In genomic region chr4:118500792-118501191, GRCm38 (mm10) we compare ENCODE assay signal across 21 mouse cellular contexts. TPM values are rescaled to one million over a fixed set of nuclear protein-coding genes. Genes with fewer than 3 reads are reported as not detected.
DNase-seq lines count a peak whose midpoint lies in the region; ATAC-seq lines count a peak whose summit lies in the region.
"Had no signal": no experiment of that assay in that cellular context is flagged by ENCODE, and none has a peak within 500 bp of the region (broad histone marks: within the 10 kb centered on the region; RNA-seq: fewer than 3 reads in every experiment).

No protein-coding gene starts in this region.

- no peaks in the 10 kb centered on the region for H3K36me3 ChIP-seq in kidney, embryonic 14.5 days (ENCODE audit: control insufficient read depth, insufficient read depth, low read length)
- H3K36me3 ChIP-seq: heart, embryonic 15.5 days; liver, embryonic 15.5 days; neural tube, embryonic 15.5 days had no signal

- DNase-seq in kidney, adult 11 months = peak; percentile 59
- DNase-seq in lung, adult 18-20 months = peak; percentile 16 to 33
- DNase-seq in lung, postnatal 4 days = no peak
- DNase-seq in kidney, adult 9 months = peak; percentile 68
- DNase-seq in kidney, postnatal 25 days = peak; percentile 60 to 82
- no peak for DNase-seq in cerebellum, adult 9-11 months
- DNase-seq: cerebellum, adult 8-10 months; right cerebral cortex, postnatal 4 days; thymus, postnatal 14 days had no signal

- H3K9ac ChIP-seq in kidney, embryonic 14.5 days (ENCODE audit: low read depth, low read length) = no peak overlapping the region
- H3K9ac ChIP-seq: heart, embryonic 15.5 days; hindbrain, embryonic 14.5 days; liver, embryonic 15.5 days; neural tube, embryonic 15.5 days had no signal

- no peak overlapping the region for H3K4me2 ChIP-seq in kidney, embryonic 14.5 days (replicated peaks; ENCODE audit: low read depth, low read length)
- H3K4me2 ChIP-seq: heart, embryonic 15.5 days; hindbrain, embryonic 14.5 days; liver, embryonic 15.5 days; midbrain, embryonic 11.5 days; neural tube, embryonic 15.5 days had no signal

- no peak overlapping the region for H3K4me3 ChIP-seq in kidney, embryonic 14.5 days (ENCODE audit: low read length)
- H3K4me3 ChIP-seq: heart, embryonic 15.5 days; liver, embryonic 15.5 days; neural tube, embryonic 15.5 days had no signal

- no peaks in the 10 kb centered on the region for H3K9me3 ChIP-seq in kidney, embryonic 14.5 days (ENCODE audit: control insufficient read depth, low read length)
- H3K9me3 ChIP-seq: heart, embryonic 15.5 days; liver, embryonic 15.5 days; neural tube, embryonic 15.5 days had no signal

- WGBS in kidney, embryonic 14.5 days = 62% methylated on average over 9 of the region's 9 CpGs

- H3K4me1 ChIP-seq in kidney, embryonic 14.5 days (ENCODE audit: control insufficient read depth, insufficient read depth, low read length) = 0 out of 2 replicates have a peak, but pooled peaks cover 4% of the 10 kb centered on the region
- H3K4me1 ChIP-seq: heart, embryonic 15.5 days; liver, embryonic 15.5 days; neural tube, embryonic 15.5 days had no signal

- no peak for ATAC-seq in kidney, embryonic 14.5 days (ENCODE audit: low FRiP score, low TSS enrichment)
- ATAC-seq: forebrain, embryonic 14.5 days; inflammation-experienced regulatory T-cells, adult 6 months had no signal

- no peak overlapping the region for H3K27ac ChIP-seq in kidney, embryonic 14.5 days (ENCODE audit: low read depth, low read length)
- H3K27ac ChIP-seq: heart, embryonic 15.5 days; hindbrain, embryonic 14.5 days; liver, embryonic 15.5 days; macrophage; neural tube, embryonic 15.5 days had no signal

- H3K27me3 ChIP-seq in kidney, embryonic 14.5 days (ENCODE audit: control insufficient read depth, insufficient read depth, low read length) = no peaks in the 10 kb centered on the region
- H3K27me3 ChIP-seq: heart, embryonic 15.5 days; liver, embryonic 15.5 days; neural tube, embryonic 15.5 days had no signal

RNA-seq across cellular contexts. Expression of gene Tie1, which starts 10.9 kb away (rescaled TPM):
- polyA plus RNA-seq in kidney, embryonic 14.5 days (2014; fragmentation: Nextera tagmentation; extraction: Ambion mirVana) = 24.6 and 30.4 TPM in 2 replicates
- polyA plus RNA-seq: C2C12; inflammation-experienced regulatory T-cells, adult 6 months; macrophage had no signal

RNA-seq across cellular contexts. Expression of gene 2610528J11Rik, which starts 26.0 kb away (rescaled TPM):
- polyA plus RNA-seq in kidney, embryonic 14.5 days (2014; fragmentation: Nextera tagmentation; extraction: Ambion mirVana) = 15.5 and 15.6 TPM in 2 replicates
- polyA plus RNA-seq: adrenal gland, adult 2 months; C2C12; forebrain, embryonic 14.5 days; hindbrain, embryonic 14.5 days; inflammation-experienced regulatory T-cells, adult 6 months; macrophage; midbrain, postnatal 0 days; neural tube, embryonic 15.5 days had no signal

RNA-seq across cellular contexts. Expression of gene Tmem125, which starts 43.1 kb away (rescaled TPM):
- polyA plus RNA-seq in kidney, embryonic 14.5 days (2014; fragmentation: Nextera tagmentation; extraction: Ambion mirVana) = 3.2 and 4.1 TPM in 2 replicates
- polyA plus RNA-seq: C2C12; forebrain, embryonic 14.5 days; hindbrain, embryonic 14.5 days; inflammation-experienced regulatory T-cells, adult 6 months; macrophage had no signal

RNA-seq across cellular contexts. Expression of gene Mpl, which starts 43.5 kb away (rescaled TPM):
- polyA plus RNA-seq in kidney, embryonic 14.5 days (2014; fragmentation: Nextera tagmentation; extraction: Ambion mirVana) = 0.23 TPM in 1 of 2 replicates, not detected in the other
- polyA plus RNA-seq: adrenal gland, adult 2 months; C2C12; inflammation-experienced regulatory T-cells, adult 6 months had no signal

Comparison
In these comparisons a context has a peak if more than half of its experiments do, and no peak if none do; other contexts are left out.
1. DNase-seq: peak in kidney, adult 11 months (single experiment), lung, adult 18-20 months (2 of 2), kidney, adult 9 months (single experiment) and kidney, postnatal 25 days (2 of 2); none in lung, postnatal 4 days (0 of 2) and cerebellum, adult 9-11 months (single experiment).